Mouse (Mus musculus) cerebellum, adult 2 months (tissue): ENCODE results near the gene Abt1.

Experiments used
- CTCF ChIP-seq: fragments of 200-500 bp; IDR thresholded peaks from 2 replicates; pipeline ENCODE4 v1.5.1; 2011; ENCODE audit warnings: low read depth, mild to moderate bottlenecking, control low read depth, low read length, moderate library complexity, borderline replicate concordance; ENCODE audit not compliant: insufficient read depth
- POLR2A ChIP-seq: fragments of 200-500 bp; IDR thresholded peaks from 2 replicates; pipeline ENCODE4 v1.6.1; 2011; ENCODE audit warnings: low read length, control low read depth, borderline replicate concordance; ENCODE audit not compliant: insufficient read depth

GRCm38 (mm10) chr13:23426335-23426734 lies 2.7 kb upstream of the Abt1 start:
- no peak for TF ChIP-seq CTCF
- TF ChIP-seq POLR2A: no peak
